Mouse (Mus musculus) CH12.LX (cell line): ENCODE results near the gene Nufip1. TPM values are rescaled to one million over a fixed set of nuclear protein-coding genes. Genes with fewer than 3 reads are reported as not detected.

ENCODE experiments used
- DNase-seq: peaks from one replicate; pipeline ENCODE4 v3.0.0-alpha.2; 2013; ENCODE audit errors: extremely low read depth
- H3K27ac ChIP-seq: 2 replicates; pipeline ENCODE4 v1.5.1; 2012; ENCODE audit warnings: low read depth, mild to moderate bottlenecking, control low read depth, moderate library complexity; ENCODE audit not compliant: insufficient read depth
- H3K27me3 ChIP-seq: replicated peaks from 2 replicates; pipeline ENCODE3; 2012; ENCODE audit warnings: inconsistent platforms
- H3K36me3 ChIP-seq, 2 experiments: replicated peaks in 1 of 2; 2 replicates each; pipeline versions ENCODE3 to v1.6.1; 2012; ENCODE audit warnings: inconsistent platforms in 1 of 2, low read length in 1 of 2, mild to moderate bottlenecking in 1 of 2, mixed read lengths in 1 of 2, moderate library complexity in 1 of 2; ENCODE audit not compliant: control insufficient read depth in 1 of 2, insufficient read depth in 1 of 2
- H3K4me1 ChIP-seq, 2 experiments: 2 replicates each; pipeline ENCODE4 v1.6.1; 2012; ENCODE audit warnings: inconsistent platforms in 1 of 2, moderate library complexity in 1 of 2; ENCODE audit not compliant: insufficient read depth in 2 of 2, control insufficient read depth in 1 of 2
- H3K4me2 ChIP-seq: 2 replicates; pipeline ENCODE4 v1.6.1; 2012; ENCODE audit warnings: low read depth, mild to moderate bottlenecking, control low read depth; ENCODE audit not compliant: poor library complexity, insufficient read depth, severe bottlenecking
- H3K4me3 ChIP-seq, 3 experiments: fragments of 150-350 bp in 1 of 3; sonication (generic) in 1 of 3; replicated peaks in 1 of 3; 2 replicates each; pipeline versions ENCODE3 to v1.5.1; 2011 to 2012; ENCODE audit warnings: low read depth in 2 of 3, low read length in 2 of 3, mild to moderate bottlenecking in 2 of 3, moderate library complexity in 2 of 3, control low read depth in 1 of 3, improper control_type of control experiment in 1 of 3, inconsistent platforms in 1 of 3, mixed read lengths in 1 of 3; ENCODE audit not compliant: poor library complexity in 1 of 3
- H3K79me2 ChIP-seq: replicated peaks from 2 replicates; pipeline ENCODE4 v1.6.1; 2012; ENCODE audit warnings: mild to moderate bottlenecking, moderate library complexity; ENCODE audit not compliant: control insufficient read depth, poor library complexity, insufficient read depth, severe bottlenecking; ENCODE audit errors: extremely low read depth
- H3K9ac ChIP-seq: 2 replicates; pipeline ENCODE4 v1.6.1; 2012; ENCODE audit warnings: low read depth, mild to moderate bottlenecking, control low read depth, moderate library complexity; ENCODE audit not compliant: insufficient read depth
- H3K9me3 ChIP-seq: replicated peaks from 2 replicates; pipeline ENCODE3; 2012; ENCODE audit warnings: low read length, inconsistent platforms, mixed read lengths
- BHLHE40 ChIP-seq: IDR thresholded peaks from 2 replicates; pipeline ENCODE4 v1.6.1; 2011; ENCODE audit warnings: mild to moderate bottlenecking, low read depth, low read length, improper control_type of control experiment
- CHD1 ChIP-seq: IDR thresholded peaks from 2 replicates; pipeline ENCODE4 v1.6.1; 2012; ENCODE audit warnings: low read depth, low read length, improper control_type of control experiment, inconsistent platforms
- CHD2 ChIP-seq: IDR thresholded peaks from 2 replicates; pipeline ENCODE4 v1.6.1; 2011; ENCODE audit warnings: low read length, improper control_type of control experiment
- EP300 ChIP-seq: IDR thresholded peaks from 2 replicates; pipeline ENCODE4 v1.6.1; 2011; ENCODE audit warnings: low read length, improper control_type of control experiment
- GABPA ChIP-seq: IDR thresholded peaks from 2 replicates; pipeline ENCODE4 v1.6.1; 2012; ENCODE audit warnings: low read depth, low read length, improper control_type of control experiment, inconsistent platforms; ENCODE audit not compliant: insufficient replicate concordance
- HCFC1 ChIP-seq: IDR thresholded peaks from 2 replicates; pipeline ENCODE4 v1.6.1; 2012; ENCODE audit warnings: low read depth, mild to moderate bottlenecking, inconsistent platforms, low read length, improper control_type of control experiment
- IRF4 ChIP-seq: IDR thresholded peaks from 2 replicates; pipeline ENCODE4 v1.6.1; 2014; ENCODE audit warnings: low read depth, mild to moderate bottlenecking, inconsistent platforms, low read length, improper control_type of control experiment
- JUN ChIP-seq: IDR thresholded peaks from 2 replicates; pipeline ENCODE4 v1.6.1; 2011; ENCODE audit warnings: low read depth, mild to moderate bottlenecking, low read length, improper control_type of control experiment, moderate library complexity; ENCODE audit not compliant: insufficient read depth
- MAX ChIP-seq: IDR thresholded peaks from 2 replicates; pipeline ENCODE4 v1.6.1; 2011; ENCODE audit warnings: low read length, improper control_type of control experiment
- MYC ChIP-seq: IDR thresholded peaks from 2 replicates; pipeline ENCODE4 v1.6.1; 2011; ENCODE audit warnings: low read depth, mild to moderate bottlenecking, improper control_type of control experiment, low read length
- NELFE ChIP-seq: IDR thresholded peaks from 2 replicates; pipeline ENCODE4 v1.6.1; 2011; ENCODE audit warnings: low read depth, low read length, improper control_type of control experiment
- NRF1 ChIP-seq: IDR thresholded peaks from 2 replicates; pipeline ENCODE4 v1.6.1; 2014; ENCODE audit warnings: low read depth, mild to moderate bottlenecking, inconsistent platforms, low read length, improper control_type of control experiment, moderate library complexity
- POLR2A ChIP-seq: IDR thresholded peaks from 2 replicates; pipeline ENCODE4 v1.6.1; 2011; ENCODE audit warnings: low read depth, mild to moderate bottlenecking, improper control_type of control experiment, low read length
- POLR2AphosphoS2 ChIP-seq: IDR thresholded peaks from 2 replicates; pipeline ENCODE4 v1.6.1; 2011; ENCODE audit warnings: low read depth, low read length, improper control_type of control experiment
- RAD21 ChIP-seq: IDR thresholded peaks from 2 replicates; pipeline ENCODE4 v1.6.1; 2011; ENCODE audit warnings: low read depth, mild to moderate bottlenecking, low read length, improper control_type of control experiment, moderate library complexity
- SMC3 ChIP-seq: IDR thresholded peaks from 2 replicates; pipeline ENCODE4 v1.6.1; 2011; ENCODE audit warnings: low read depth, low read length, improper control_type of control experiment
- TBP ChIP-seq: conservative IDR thresholded peaks from 2 replicates; pipeline ENCODE4 v1.6.1; 2011; ENCODE audit warnings: low read depth, low read length, improper control_type of control experiment
- TCF12 ChIP-seq: IDR thresholded peaks from 2 replicates; pipeline ENCODE4 v1.6.1; 2014; ENCODE audit warnings: low read depth, mild to moderate bottlenecking, inconsistent platforms, low read length, improper control_type of control experiment
- UBTF ChIP-seq: IDR thresholded peaks from 2 replicates; pipeline ENCODE4 v1.6.1; 2012; ENCODE audit warnings: low read depth, mild to moderate bottlenecking, inconsistent platforms, low read length, improper control_type of control experiment, moderate library complexity
- USF1 ChIP-seq: IDR thresholded peaks from 2 replicates; pipeline ENCODE4 v1.6.1; 2014; ENCODE audit warnings: low read depth, mild to moderate bottlenecking, inconsistent platforms, low read length, improper control_type of control experiment
- USF2 ChIP-seq: conservative IDR thresholded peaks from 2 replicates; pipeline ENCODE4 v1.6.1; 2011; ENCODE audit warnings: low read depth, low read length, improper control_type of control experiment
- ZC3H11A ChIP-seq: IDR thresholded peaks from 2 replicates; pipeline ENCODE4 v1.6.1; 2012; ENCODE audit warnings: low read depth, mild to moderate bottlenecking, inconsistent platforms, low read length, improper control_type of control experiment
- ZKSCAN1 ChIP-seq: IDR thresholded peaks from 2 replicates; pipeline ENCODE4 v1.6.1; 2012; ENCODE audit warnings: low read depth, inconsistent platforms, low read length, improper control_type of control experiment, borderline replicate concordance
- ZMIZ1 ChIP-seq: IDR thresholded peaks from 2 replicates; pipeline ENCODE4 v1.6.1; 2012; ENCODE audit warnings: low read depth, mild to moderate bottlenecking, inconsistent platforms, low read length, improper control_type of control experiment
- dilution Hi-C: fragments of 300-500 bp; cut with MboI; formaldehyde crosslinking; loops from 2 replicates; pipeline ENCODE4 v1.14.3; 2020; ENCODE audit warnings: low sequenced_read_pairs; ENCODE audit not compliant: extremely low pct_unique_long_range_greater_than_20kb, extremely low pct_ligation_motif_present
- in situ Hi-C: fragments of 300-500 bp; cut with MboI; formaldehyde crosslinking; loops from 3 replicates; pipeline ENCODE4 v1.14.3; 2019; ENCODE audit warnings: low sequenced_read_pairs, low pct_ligation_motif_present, low pct_unique_long_range_greater_than_20kb, mixed read lengths
- polyA plus RNA-seq: library from polyadenylated mRNA; unstranded; fragments of >175 nt; gene quantifications from 2 replicates; pipeline ENCODE4 v1.2.1, GENCODE M21; 2012; ENCODE audit warnings: low read depth; ENCODE audit not compliant: insufficient read length
- total RNA-seq, 2 experiments: library from RNA; depleted of rRNA; stranded (reverse); fragments of 300-350 nt in 1 of 2; fragments of >200 nt in 1 of 2; gene quantifications; 2 replicates each; pipeline ENCODE4 v1.2.3; 2012 to 2014

Nufip1 gene
- total and polyA plus RNA-seq, 3 experiments = 14.8 to 32.1 (median 24.6) TPM

GRCm38 (mm10) chr14:76084188-76084587, 26.5 kb upstream of the Nufip1 start:
- Histone ChIP-seq H3K4me3 (no peak overlapping the region), H3K4me1 (peaks cover 6 to 13% of the 10 kb centered on the region in 2 experiments; a peak in 3 of 4 replicates), H3K9ac (peak overlapping the region; percentile 27; the same call in 1 of the 2 replicates), H3K79me2 (no peaks in the 10 kb centered on the region), H3K27ac (no peak overlapping the region), H3K9me3 (no peaks in the 10 kb centered on the region), H3K27me3 (no peaks in the 10 kb centered on the region), H3K36me3 (peaks cover 3 to 28% of the 10 kb centered on the region in 2 experiments), H3K4me2 (no peak overlapping the region)
- DNase-seq = peak; percentile 32
- dilution Hi-C loops = no loop called here
- in situ Hi-C loops = loop anchor here (5.0 kb wide), 1 partner anchor 187 kb away; no protein-coding TSS in a partner anchor
- TF ChIP-seq GABPA (no peak), MYC (peak; percentile 83; the same call in 1 of the 2 replicates), IRF4 (peak; percentile 8; the same call in 1 of the 2 replicates), TBP (no peak), USF2 (no peak), MAX (peak; percentile 65; the same call in 1 of the 2 replicates), BHLHE40 (peak; percentile 57), POLR2A (no peak), ZC3H11A (no peak), POLR2AphosphoS2 (no peak)

GRCm38 (mm10) chr14:76097244-76097643, 13.4 kb upstream of the Nufip1 start:
- no peak overlapping the region for H3K4me3 ChIP-seq
- H3K9ac ChIP-seq = no peak overlapping the region
- TF ChIP-seq TCF12 = no peak
- TF ChIP-seq, all 38 proteins: peak for 0
- H3K4me1 ChIP-seq = peaks cover 0 to 10% of the 10 kb centered on the region in 2 experiments; a peak in 1 of 4 replicates
- H3K27ac ChIP-seq = no peak overlapping the region
- H3K27me3 ChIP-seq = no peaks in the 10 kb centered on the region
- no peak for DNase-seq
- no peak overlapping the region for H3K4me2 ChIP-seq
- dilution Hi-C loops = no loop called here
- peaks cover 49 to 93% of the 10 kb centered on the region in 2 experiments for H3K36me3 ChIP-seq
- no peaks in the 10 kb centered on the region for H3K9me3 ChIP-seq
- in situ Hi-C loops = no loop called here
- H3K79me2 ChIP-seq = no peaks in the 10 kb centered on the region

- H3K36me3 ChIP-seq = peaks cover 49 to 90% of the 10 kb centered on the region in 2 experiments
- in situ Hi-C loops = no loop called here
These were observed 12.9 kb upstream of the Nufip1 start for GRCm38 (mm10) chr14:76097815-76098214.

More at GRCm38 (mm10) chr14:76097815-76098214, 12.9 kb upstream of the Nufip1 start:
- no peak for TF ChIP-seq EP300
- TF ChIP-seq MAX = no peak
- no peak for TF ChIP-seq HCFC1
- TF ChIP-seq ZC3H11A = no peak
- no peak for TF ChIP-seq JUN
- no peak for TF ChIP-seq RAD21
- TF ChIP-seq SMC3 = no peak
- TF ChIP-seq UBTF = no peak
- no peak for TF ChIP-seq CHD2
- no peak for TF ChIP-seq USF1
- TF ChIP-seq TCF12 = no peak
- no peak for TF ChIP-seq ZMIZ1
- no peak for TF ChIP-seq MYC
- TF ChIP-seq CHD1 = no peak
- TF ChIP-seq NELFE = no peak
- TF ChIP-seq ZKSCAN1 = no peak
- TF ChIP-seq POLR2AphosphoS2 = no peak
- no peak for TF ChIP-seq NRF1
- DNase-seq = no peak
- Histone ChIP-seq H3K4me1 (peaks cover 0 to 4% of the 10 kb centered on the region in 2 experiments; a peak in 1 of 4 replicates), H3K27me3 (no peaks in the 10 kb centered on the region), H3K79me2 (no peaks in the 10 kb centered on the region), H3K27ac (no peak overlapping the region), H3K9ac (no peak overlapping the region), H3K4me2 (no peak overlapping the region), H3K4me3 (no peak overlapping the region), H3K9me3 (no peaks in the 10 kb centered on the region)
- dilution Hi-C loops = no loop called here
